26 mouse cellular contexts compared by ENCODE assay signal in the genomic region with DNA sequence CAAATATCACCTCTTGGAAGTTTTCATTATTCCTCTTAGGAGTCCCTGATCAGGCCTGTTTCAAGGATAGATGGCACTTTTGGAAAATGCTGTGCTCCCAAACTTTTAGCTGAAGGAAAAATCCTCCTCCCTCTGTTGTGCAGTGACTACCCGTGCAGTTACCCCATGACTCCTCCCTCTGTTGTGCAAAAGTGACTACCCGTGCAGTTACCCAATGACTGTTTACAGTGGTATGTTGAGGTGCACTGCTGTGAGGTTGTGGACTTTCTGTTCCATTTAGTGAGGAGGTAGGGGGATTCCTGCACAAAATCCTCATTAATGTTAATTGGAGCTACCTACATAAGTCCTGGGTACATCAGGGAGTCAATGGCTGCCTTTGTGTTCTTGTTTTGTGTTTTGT.
"Had no signal": no experiment of that assay in that cellular context is flagged by ENCODE, and none has a peak within 500 bp of the region (broad histone marks: within the 10 kb centered on the region; RNA-seq: fewer than 3 reads in every experiment).

No protein-coding gene starts in this region.

- H3K27me3 ChIP-seq: heart, embryonic 13.5 days; heart, embryonic 15.5 days; hindbrain, embryonic 13.5 days; hindbrain, embryonic 15.5 days; kidney, embryonic 15.5 days; limb, embryonic 13.5 days; limb, embryonic 15.5 days had no signal

- H3K9me3 ChIP-seq: heart, embryonic 13.5 days; heart, embryonic 15.5 days; hindbrain, embryonic 13.5 days; hindbrain, embryonic 15.5 days; kidney, embryonic 15.5 days; limb, embryonic 13.5 days; limb, embryonic 15.5 days had no signal

- H3K4me2 ChIP-seq: heart, embryonic 11.5 days; heart, embryonic 13.5 days; heart, embryonic 15.5 days; hindbrain, embryonic 13.5 days; hindbrain, embryonic 15.5 days; kidney, embryonic 15.5 days; limb, embryonic 13.5 days; limb, embryonic 15.5 days had no signal

- H3K36me3 ChIP-seq: heart, embryonic 13.5 days; heart, embryonic 15.5 days; hindbrain, embryonic 13.5 days; hindbrain, embryonic 15.5 days; kidney, embryonic 15.5 days; limb, embryonic 13.5 days; limb, embryonic 15.5 days had no signal

- DNase-seq: gastrocnemius, postnatal 14 days; gastrocnemius, postnatal 36 days; heart, adult 18-20 months; heart, postnatal 14 days; heart, postnatal 36 days; kidney, adult 11 months; kidney, adult 2 months; kidney, adult 9 months; kidney, postnatal 14 days; kidney, postnatal 36 days; layer of hippocampus, adult 9-11 months; layer of hippocampus, postnatal 36 days; left cerebral cortex, postnatal 4 days; lung, adult 18-20 months had no signal

- H3K27ac ChIP-seq: heart, embryonic 13.5 days; heart, embryonic 15.5 days; hindbrain, embryonic 13.5 days; hindbrain, embryonic 15.5 days; hindbrain, postnatal 0 days; kidney, embryonic 15.5 days; kidney, postnatal 0 days; limb, embryonic 13.5 days; limb, embryonic 15.5 days; liver, embryonic 14.5 days had no signal

- H3K9ac ChIP-seq: heart, embryonic 13.5 days; heart, embryonic 15.5 days; hindbrain, embryonic 13.5 days; hindbrain, embryonic 15.5 days; kidney, embryonic 15.5 days; limb, embryonic 13.5 days; limb, embryonic 15.5 days; liver, embryonic 14.5 days had no signal

- H3K4me1 ChIP-seq: heart, embryonic 13.5 days; heart, embryonic 15.5 days; hindbrain, embryonic 13.5 days; hindbrain, embryonic 15.5 days; limb, embryonic 15.5 days had no signal

- H3K4me3 ChIP-seq: heart, embryonic 13.5 days; heart, embryonic 15.5 days; hindbrain, embryonic 13.5 days; hindbrain, embryonic 15.5 days; kidney, embryonic 15.5 days; limb, embryonic 13.5 days; limb, embryonic 15.5 days had no signal

- ATAC-seq: hindbrain, postnatal 0 days; intestine, embryonic 16.5 days had no signal
